Mouse (Mus musculus): Measurements from ENCODE around the gene Cisd1. TPM values are rescaled to one million over a fixed set of nuclear protein-coding genes. Genes with fewer than 3 reads are reported as not detected.

Cisd1 gene
- total RNA-seq, 1 experiment from 2014 or later: 110 TPM

GRCm38 (mm10) chr10:71326789-71327188 lies 18.0 kb downstream of the Cisd1 start:
- DNase-seq: peak; percentile 65

- DNase-seq: no peak
Measured at GRCm38 (mm10) chr10:71326123-71326522, 18.6 kb downstream of the Cisd1 start.

DNA sequence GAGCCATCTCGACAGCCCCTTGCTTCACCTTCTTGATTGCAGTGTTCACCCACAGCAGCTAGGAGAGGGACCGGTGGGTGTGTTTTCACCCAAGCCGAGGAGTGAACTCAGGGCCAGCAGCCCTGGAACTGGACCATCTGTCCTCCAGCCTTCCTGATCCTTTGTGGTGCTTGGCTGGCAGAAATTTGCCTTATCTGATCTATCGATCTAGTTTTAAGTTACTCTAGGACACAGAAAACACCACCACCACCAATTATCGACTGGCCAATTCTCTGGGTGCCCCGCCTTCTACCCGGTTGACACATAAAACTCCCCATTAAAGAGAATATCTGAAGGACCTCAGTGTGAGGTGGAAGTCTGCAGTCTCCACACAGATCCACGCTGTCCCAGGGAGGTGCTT lies 21.1 kb downstream of the Cisd1 start:
- DNase-seq: no peak

GRCm38 (mm10) chr10:71316497-71316896 lies 28.3 kb downstream of the Cisd1 start:
- no peak for DNase-seq

DNA sequence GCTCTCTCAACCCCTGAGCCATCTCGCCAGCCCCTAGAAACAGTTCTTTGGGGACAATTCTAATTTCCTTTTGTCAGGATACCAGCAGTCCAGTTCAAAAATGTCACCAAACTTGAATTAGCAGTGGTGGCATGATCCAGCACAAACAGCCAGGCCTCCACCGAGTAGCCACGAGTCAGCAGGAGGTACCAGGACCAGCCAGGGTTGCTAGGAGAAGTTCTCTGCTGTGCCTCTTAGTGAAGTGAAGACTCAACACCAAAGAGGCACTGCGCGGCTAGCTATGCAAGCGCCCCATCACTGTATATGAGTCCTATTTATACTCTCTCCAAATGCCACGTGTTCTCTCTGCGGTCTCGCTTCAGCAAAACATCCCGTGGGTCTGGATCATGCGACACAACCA lies 28.7 kb downstream of the Cisd1 start:
- DNase-seq: no peak

GRCm38 (mm10) chr10:71314596-71314995 lies 30.2 kb downstream of the Cisd1 start:
- DNase-seq: no peak

DNA sequence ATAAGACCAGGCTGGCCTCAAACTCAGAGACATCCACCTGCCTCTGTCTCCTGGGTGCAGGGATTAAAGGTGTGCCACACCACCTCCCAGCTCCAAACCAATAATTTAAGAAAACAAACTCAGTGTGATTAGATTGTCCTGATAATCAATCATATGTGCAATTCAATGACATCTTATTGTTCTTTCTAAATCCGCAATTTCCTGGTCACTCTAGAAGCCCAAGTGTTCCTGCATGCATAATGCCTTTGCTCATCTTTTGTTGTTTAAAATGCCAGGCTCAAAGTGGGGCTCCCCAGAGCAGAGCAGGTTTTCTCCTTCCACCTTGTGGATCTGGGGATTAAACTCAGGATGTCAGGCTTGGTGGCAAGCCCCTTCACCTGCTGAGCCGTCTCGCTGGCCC lies 34.5 kb downstream of the Cisd1 start:
- no peak for DNase-seq

GRCm38 (mm10) chr10:71308199-71308598 lies 36.6 kb downstream of the Cisd1 start:
- no peak for DNase-seq

DNA sequence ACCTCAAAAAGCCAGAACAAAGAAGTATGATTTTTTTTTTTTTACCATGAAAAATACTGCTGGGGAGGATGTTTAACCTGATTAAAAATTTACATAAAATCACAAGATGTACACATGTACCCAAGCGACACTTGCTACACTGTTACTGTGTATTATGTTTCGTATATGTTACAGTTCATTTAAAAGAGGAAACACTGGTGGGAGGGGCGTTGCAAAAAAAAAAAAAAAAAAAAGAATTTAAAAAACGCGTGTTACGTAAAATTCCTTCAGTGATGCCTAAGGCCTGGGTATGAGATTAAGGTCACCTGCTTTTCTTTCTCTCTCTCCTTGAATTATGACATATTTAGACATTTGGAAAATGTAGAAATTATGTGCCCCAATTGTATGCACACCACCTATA lies 38.0 kb downstream of the Cisd1 start:
- no peak for DNase-seq

DNA sequence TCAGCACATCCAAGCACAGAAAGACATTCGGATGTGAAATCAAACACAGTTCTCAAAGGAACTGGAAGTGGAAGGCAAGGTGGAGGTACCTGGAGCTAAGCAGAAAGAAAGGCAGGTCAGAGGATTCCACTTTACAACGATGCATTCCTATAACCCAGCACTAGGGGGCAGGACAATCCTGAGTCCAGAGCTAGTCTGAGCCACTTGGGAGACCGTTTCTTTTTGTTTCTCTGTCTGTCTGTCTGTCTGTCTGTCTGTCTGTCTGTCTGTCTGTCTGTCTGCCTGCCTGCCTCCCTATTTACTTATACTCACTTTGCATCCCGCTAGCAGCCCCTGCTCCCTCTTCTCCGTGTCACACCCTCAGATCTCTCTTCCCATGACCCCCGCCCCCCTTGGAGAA lies 38.6 kb downstream of the Cisd1 start:
- DNase-seq: peak; percentile 23

- no peak for DNase-seq
Measured at GRCm38 (mm10) chr10:71302490-71302889, 42.3 kb downstream of the Cisd1 start.

DNA sequence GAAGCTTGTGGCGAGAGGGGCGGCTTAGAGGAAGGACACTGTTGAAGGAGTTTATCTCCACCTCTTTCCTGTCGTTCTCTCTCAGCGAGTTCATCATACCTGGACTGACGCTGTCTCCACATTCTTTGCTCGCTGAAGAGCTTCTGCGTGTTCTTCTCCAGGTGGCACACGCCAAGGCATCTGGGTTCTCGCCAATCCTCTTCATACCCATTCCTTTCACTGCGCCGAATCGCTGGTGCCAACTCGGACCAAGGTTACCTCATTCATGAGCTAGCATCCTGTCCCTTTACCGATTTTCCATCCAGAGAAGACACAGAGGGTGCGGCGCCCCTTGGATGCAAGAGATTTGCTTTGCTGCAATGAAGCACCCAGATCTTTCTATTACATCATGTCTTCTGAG lies 44.6 kb downstream of the Cisd1 start:
- DNase-seq: no peak

- DNase-seq: no peak
Measured at GRCm38 (mm10) chr10:71293245-71293644, 51.5 kb downstream of the Cisd1 start.

- DNase-seq: no peak
Measured at GRCm38 (mm10) chr10:71292254-71292653, 52.5 kb downstream of the Cisd1 start.

- DNase-seq: no peak
Measured at GRCm38 (mm10) chr10:71291801-71292200, 53.0 kb downstream of the Cisd1 start.

DNA sequence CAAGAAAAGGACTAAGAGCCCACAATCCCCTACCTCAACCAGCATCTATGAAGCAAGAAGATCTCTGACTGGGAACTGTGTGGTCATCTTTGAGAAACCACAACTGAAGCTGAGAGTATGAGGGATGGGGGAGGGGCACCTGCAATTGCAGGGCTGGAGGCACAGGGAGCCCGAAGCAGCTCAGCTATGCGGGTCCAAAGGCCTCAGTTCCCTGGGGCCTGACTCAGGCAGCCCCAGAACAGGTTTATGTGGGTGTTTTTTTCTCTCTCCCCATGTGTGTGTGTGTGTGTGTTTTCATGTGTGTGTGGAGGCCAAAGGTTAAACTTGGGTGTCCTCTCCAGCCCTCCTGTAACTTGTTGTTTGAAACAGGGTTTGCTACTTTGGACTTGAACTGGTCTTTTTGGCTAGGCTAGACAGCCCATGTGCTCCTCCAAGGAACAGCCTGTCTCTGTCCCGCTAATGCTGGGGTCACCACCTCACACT lies 53.5 kb downstream of the Cisd1 start:
- DNase-seq: no peak

DNA sequence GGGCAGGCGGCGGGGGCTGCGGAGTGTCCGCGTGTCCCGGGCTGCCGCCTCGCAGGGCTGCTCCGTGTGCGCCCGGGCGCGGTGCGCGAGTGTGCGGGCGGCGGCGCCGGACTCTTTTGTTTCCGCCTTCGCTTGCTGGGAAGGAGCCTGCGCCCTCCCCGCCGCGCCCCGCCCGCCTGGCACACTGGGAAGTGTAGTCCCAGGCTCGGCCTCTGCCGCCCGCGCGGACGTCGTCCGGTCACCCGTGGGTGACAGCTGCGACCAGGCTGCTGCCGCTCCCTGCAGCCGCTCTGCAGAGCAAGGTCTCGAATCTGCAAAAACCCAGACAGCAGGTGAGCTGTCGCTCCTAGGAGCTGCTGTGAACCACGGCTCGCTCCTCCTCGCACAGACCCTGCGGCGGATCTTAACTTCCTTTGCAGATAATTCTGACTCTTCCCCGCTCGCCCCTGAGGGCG lies 59.6 kb downstream of the Cisd1 start, which contains the start of gene Ube2d1:
Ube2d1 (minus strand) TSS at position 137 of the 455 bp plus-strand sequence.
- peak; percentile 92 for DNase-seq

DNA sequence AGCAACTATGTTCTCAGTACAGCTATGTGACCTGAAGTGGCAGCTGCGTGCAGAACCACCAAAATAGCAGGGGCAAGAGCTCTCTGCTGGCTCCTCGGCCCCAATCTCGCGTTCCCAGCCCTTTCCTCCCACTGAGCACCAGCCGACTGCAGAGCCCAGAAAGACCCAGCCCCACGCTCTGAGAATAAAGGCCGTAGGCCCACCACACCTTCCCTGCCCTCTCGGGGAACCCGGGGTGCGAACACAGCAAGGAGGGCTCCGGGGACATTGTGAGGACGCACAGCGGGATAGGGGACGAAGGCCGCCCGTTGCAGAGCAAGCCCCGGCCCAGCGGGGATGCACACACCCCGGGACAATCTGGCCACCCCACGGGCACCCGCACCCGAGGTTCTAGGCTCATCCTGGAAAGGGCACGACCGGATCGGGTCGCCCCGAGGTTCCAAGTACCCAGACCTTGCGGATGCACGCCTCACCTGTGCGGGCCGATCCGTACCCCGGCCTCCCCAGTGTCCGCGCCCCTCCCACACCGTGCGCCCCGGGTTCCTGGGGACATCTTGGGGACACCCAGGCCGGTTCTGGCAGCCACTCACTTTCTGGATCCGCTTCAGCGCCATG lies 60.1 kb downstream of the Cisd1 start:
- no peak for DNase-seq

DNA sequence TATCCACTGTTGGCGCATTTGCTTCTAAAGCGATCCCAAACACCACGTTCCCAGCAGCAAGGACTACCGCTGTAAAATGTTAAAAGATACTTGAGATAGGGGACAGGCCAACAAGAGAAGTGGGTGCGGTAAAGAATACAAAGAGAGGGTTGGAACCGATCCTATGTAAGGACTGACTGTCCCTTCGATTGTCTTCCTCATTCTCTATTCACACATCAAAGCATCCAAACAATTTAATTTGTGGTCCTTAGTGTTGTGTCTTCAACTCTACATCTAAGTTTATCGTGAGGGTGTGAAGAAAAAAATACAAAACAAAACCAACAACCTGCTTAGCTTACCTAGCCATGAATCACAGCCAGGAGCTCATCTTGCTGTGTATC lies 60.6 kb downstream of the Cisd1 start:
- DNase-seq: no peak

Other genes with a start within 250 kb of the Cisd1 start
- 13.1 and 14.0 TPM in 2 replicates for gene Bicc1, start 185.3 kb downstream of the Cisd1 start, total RNA-seq (2021)
- gene Tfam, start 106.7 kb downstream of the Cisd1 start, total RNA-seq (2021): 66.1 and 78.0 TPM in 2 replicates
- 24.2 and 26.2 TPM in 2 replicates for gene Ube2d1, start 59.7 kb downstream of the Cisd1 start, total RNA-seq (2021)
- gene Ipmk, start 2.8 kb upstream of the Cisd1 start, total RNA-seq (2021): 17.2 and 21.9 TPM in 2 replicates

Data from adrenal gland, postnatal 25 days (tissue).